Mouse (Mus musculus) adrenal gland, postnatal 4 days (tissue): ENCODE results near the gene Optn. TPM values are rescaled to one million over a fixed set of nuclear protein-coding genes. Genes with fewer than 3 reads are reported as not detected.

Experiments used
- DNase-seq, 2 experiments: peaks; one replicate each; pipeline ENCODE4 v3.0.0; 2021 to 2022; ENCODE audit warnings: low spot score in 2 of 2, mixed read lengths in 2 of 2
- total RNA-seq, 2 experiments: library from RNA; stranded (reverse); gene quantifications; 2 replicates each; pipeline ENCODE4 v1.2.3; 2021

Optn gene
- total RNA-seq, 2 experiments from 2014 or later = 37.0 to 40.4 TPM

DNA sequence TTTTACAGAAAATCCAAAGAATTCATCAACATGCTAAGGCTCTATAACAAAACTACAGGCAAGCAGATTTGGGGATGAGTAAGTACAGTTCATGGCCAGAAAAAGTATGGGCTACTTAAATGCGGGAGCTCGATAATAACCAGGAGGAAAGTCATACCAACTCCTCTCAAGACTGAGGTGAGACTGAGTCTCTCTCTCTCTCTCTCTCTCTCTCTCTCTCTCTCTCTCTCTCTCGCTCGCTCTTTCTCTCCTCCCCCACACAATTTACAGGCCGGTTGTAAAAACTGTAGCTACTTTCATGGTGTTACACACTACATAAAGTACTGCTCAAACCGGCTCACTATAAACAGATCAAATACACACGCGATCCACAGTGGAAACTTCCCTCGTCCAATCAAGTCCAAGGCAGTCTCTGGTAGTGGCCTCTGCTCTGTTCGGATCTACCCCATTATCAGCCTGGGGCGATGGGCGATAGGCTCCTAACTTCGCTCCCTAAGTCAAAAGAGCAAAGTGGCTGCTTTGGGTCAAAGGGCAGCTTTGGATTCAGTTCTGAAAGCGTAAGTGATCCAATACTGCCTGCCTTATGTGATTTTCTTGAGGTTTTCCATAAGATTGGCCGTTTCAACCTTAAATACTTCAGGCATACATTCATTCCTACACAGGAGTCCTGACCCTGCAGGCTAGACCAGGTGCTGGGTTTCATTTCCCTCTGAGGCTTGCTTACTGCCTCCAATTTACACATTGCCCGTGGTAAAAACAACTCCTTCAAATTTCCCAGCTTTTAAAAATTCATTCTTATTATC is 1.2 kb downstream of the Optn start:
- DNase-seq = no peak

DNA sequence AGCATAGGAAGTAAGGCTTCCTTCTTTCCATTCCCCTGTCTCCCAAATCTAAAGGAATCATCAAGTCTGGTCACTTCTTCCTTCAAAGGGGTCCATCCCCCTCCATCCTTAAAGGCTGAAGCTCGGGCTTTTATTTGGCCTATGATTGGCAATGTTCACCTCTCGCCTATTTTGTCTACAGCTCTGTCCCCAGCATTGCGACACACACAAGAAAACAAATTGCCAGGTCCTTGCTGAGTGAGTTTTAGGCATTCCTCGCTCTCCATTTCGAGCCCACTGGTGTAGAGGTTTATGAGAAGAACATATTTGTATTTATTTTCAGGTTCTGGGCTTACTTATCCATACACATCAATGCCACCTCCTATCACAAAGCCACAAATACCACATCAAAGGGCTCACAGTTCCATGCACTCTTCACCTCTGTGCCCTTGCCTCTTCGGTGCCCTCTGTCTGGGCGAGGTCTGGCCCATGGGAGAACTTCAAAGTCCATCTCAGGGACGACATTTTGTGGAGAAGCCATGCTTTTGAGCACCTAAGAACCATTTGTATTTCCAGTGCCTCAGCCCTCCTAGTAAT is 2.6 kb downstream of the Optn start:
- no peak for DNase-seq

DNA sequence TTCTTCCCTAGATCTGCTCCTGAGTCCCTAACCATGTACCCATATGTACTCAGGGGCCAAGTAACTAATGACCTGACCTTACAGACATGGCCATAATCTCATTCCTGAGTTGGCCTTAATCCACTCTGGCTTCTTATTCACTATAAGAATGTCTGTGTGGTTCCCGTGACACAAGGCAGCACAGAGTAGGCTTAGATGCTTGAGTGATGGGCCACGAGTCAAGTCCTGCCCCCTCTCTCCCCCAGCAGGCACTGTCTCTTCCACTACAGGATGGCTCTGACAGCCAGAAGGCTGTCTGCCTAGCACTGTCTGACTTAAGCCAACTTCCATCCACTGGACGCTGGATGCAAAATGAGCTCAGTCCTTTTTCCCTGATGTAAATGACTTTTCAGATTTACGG is 3.9 kb downstream of the Optn start:
- no peak for DNase-seq

DNA sequence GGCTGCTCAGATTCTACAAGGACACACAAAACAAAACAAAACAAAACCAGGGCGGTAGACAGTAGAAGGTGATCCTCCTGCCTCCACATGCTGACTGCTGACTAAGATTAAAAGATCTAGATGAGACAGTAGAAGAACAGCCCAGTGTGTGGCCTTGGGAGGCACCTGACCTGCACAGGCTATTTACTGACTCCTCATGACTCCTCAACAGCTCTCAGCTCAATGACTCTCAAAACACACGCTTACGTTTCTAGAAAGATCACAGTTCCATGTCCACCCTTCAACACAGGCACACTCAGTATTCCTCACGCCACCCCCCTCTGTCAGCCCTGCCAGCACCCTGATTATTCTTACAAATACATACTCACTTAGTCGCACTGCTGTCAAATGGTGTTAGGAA is 5.4 kb downstream of the Optn start:
- no peak for DNase-seq

DNA sequence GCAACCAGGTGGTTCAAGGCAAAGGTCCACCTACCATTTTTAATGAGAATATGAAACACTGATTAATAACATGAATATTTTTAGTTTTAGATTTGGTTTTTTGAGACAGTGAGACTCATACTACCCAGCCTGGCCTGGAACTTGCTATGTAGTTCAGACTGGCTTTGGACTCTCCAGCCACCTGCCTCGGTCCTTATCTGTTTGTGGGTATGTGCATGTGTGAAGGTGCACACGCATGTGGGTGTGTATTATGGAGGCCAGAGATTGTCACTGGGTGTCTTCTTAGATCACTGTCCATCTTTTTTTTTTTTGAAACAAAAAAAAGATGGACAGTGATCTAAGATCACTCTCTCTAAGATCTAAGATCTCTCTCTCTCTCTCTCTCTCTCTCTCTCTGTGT is 13.3 kb downstream of the Optn start:
- no peak for DNase-seq

DNA sequence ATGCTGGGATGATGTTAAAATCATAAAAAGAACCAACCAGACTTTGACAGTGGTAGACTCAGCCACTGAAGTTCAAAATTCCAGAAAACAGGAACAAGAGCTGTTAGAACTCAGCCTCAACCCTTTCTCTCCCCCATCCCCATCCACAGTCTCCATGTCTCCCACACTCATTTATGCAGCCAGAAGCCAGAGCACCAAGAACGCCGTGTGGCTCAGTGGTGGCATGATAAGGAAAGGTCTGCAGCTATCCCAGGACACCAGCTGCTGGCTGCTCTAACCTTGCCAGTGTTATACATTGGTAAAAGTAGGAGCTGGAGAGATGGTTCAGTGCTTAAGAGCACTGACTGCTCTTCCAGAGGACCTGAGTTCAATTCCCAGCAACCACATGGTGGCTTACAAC is 16.8 kb downstream of the Optn start:
- DNase-seq = no peak

DNA sequence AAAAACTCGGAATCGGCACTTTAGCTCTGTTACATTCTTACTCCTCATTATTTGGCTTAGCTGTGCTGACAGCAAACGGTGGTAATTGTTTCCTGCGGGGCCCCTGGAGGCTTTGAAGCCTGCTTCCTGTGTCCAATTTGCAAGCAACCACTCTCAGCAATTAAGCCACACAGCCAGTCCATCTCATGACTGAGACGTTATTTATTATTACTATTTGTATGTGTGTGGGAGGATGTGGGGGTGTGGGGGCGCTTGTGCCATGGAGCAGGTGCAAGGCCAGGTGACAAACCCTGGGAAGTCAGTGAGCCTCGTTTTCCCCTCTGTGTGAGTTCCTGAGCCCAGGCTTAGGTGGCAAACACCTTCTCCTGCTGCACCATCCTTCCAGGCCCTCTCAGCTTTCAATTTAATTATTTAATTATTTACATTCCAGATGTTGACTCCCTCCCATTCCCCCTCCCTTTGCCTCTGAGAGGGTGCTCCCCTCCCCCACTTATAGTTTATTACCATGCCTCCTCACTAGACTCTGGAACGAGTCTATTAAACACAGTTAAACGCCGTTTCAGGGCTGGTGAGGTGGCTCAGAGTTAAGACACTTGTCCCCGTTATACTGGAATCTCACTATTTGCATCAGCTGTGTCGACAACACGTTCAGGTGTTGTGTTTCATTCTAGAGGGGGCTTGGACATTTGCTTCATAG is 18.4 kb downstream of the Optn start:
- no peak for DNase-seq

DNA sequence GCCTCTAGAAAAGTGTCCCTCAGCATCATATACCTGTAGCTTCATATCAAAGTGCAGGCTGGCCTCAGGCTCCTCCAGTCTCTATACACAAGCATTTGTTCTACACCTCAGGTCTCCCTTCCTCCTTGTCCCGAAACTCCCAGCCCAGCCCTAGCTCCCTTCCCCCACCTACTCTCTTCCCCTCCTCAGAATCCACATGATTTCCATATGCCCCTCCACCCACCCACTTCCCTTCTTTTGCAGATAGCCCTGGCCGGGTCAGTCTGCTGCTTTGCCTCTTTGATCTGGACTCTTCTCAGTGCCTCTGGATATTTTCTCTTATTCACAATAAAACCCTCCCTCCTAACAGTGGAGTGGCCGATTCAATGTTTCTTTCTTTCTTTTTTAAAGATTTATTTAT is 19.5 kb downstream of the Optn start:
- no peak for DNase-seq

DNA sequence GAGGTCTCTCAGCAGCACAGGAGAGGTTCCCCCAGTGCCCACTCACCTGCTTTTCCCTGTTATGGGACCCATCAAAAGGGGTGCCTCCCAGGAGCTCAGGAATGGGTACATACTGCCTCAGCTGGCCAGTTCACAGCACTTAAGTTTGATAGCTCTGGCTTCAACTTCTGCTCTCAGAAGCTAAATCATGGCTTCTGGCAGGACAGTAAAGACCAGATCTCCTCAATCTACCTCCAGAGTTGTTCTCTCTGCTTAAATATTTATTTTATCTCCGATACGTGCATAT is 20.4 kb downstream of the Optn start:
- no peak for DNase-seq

DNA sequence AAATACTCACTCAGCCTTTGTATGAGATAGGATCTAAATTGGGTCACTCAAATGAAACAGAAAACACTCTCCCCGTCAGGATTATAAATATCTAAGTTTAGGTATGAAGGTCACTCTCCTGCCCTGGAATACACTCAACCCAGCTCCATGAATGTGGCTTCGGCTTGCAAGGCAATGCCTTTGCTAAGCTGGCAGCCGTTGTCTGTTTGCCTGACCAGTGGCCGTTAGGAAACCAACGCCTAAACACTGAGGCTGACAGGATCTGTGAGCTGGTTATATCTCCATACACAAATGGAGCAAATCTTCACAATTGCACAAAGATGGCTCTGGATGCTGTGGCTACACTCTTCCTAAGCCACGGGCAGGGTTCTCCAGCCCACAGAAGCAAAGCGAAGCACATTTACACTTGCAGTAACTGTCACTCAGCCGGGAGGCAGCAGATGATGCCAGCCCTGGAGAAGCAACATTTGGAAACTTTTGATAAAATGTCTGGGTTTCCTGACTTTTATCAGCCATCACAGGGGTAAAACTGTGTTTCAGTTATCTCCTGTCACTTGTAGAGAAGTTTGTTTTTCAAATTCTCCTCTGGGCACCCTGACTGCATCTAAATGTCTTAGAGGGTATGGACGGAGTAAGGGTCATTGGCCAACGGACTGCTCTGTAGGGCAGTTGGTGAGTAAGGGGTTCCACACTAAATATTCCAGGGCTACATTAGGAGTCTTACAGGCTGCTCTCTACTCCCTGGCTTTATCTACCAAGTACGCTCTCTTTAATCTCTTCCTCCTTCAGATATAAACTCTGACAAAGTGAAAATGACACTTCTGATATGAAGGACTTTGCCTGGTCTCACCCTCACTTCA is 21.0 kb downstream of the Optn start:
- DNase-seq = no peak

DNA sequence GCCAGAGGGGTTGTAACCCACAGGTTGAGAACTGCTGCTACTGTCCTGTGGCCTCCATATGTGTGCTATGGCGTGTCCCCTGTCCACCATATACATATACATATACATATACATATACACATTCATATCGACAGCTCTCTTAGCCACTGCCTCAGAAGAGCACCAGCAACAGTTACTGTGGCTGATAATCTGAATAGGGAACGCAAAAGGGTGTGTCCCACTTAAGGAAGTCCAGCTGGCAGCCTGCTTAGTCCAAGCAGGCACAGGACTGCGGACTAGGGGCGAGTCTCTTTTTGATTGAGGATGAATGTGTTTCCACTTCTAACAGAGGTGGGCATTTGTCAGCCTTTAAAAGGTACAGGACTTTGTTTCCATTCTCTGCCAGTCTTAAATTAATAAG is 22.0 kb downstream of the Optn start:
- DNase-seq = no peak

DNA sequence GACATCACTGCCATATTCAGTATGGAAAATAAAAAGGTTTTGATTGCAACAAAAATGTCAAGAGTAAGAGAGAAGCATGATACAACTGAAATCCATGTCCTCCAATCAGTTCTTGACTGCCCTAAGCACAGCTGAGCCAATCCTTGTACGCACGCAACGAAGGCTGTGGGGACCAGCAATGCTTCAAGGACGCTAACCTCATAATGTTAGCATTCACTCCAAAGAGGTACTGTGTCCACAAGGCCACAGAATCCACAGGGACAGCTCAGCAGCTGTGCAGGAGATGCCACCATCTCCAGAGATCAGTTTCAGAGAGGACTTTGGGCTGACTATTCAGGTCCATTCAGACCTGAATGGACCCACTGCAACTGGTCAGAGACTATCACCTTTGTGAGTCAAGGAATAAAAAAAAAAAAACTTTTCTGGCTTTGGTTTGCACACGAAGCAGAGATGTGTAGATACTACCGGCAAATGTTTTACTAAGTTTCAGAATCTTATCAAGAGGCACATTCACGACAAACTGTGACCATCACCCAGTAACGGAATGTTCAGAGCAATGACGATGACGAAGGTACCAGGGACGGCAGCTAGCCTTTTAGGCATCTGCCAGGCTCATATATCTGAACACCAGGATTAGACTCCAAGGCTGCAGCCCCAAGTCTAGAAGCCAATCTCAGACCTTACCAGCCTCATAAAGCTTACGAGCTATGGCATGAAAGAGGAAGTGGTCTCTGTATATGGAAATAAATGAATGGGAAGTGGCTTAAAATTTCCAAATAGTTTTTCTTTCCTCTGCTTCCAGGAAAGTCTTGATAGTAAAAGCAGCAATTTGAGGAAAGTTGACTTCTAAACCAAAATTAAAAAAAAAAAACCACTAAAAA is 23.3 kb downstream of the Optn start:
- no peak for DNase-seq

DNA sequence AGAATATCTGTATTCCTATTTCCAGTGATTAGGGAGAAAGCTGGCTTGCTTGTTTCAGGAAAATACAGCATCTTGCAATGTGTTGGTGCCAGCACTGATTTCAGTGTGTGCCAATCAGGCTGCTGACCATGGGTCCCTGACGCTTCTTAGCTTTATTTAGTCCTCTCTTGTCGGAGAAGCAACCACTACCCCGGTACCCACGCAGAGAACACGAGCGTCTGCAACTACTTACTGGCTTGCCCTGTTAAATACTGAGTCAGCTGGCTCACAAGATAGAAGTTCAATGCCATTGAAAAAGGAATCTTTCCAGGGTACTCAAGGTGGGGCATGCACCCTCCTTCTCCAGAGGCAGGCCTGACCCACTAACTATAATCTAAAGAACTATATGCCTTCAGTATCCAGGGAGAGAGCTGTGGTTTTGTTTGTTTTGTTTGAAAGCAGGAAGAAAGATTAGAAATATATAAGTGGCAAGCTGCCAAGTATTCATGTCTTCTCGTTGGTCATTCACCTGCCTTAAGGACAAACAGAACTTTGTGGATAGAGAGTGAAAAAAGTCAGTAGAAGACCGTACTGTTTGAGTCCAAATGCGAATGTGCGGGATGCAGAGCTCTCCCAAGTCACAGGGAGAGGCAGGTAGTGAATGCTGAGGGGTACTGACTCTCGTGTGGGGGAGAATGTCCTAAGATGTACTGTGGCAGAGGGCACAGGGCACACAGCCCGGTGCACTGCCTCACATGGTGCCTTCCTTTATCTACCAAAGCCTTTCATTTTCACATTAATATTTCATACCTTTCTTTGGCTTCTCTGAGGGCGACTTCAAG is 24.3 kb downstream of the Optn start:
- DNase-seq = no peak

DNA sequence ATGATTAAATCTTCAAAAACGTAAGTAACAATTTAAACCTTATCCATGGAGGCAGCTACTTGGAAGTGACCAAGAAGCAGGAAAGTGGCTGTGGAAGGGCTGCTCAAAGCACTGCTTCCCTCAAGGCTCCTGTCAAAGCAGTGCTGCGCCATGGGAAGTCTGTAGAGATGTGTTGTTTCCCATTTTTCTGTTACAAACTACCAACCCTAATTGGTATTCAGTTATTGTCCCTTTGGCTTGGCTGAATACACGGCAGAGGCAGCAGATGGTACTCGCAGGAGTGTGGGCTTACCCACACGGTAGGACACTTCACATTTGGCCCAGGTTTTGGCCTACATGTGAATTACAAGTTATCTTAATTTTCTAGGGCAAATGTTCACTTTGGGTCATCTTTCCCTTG is 25.5 kb downstream of the Optn start:
- no peak for DNase-seq

DNA sequence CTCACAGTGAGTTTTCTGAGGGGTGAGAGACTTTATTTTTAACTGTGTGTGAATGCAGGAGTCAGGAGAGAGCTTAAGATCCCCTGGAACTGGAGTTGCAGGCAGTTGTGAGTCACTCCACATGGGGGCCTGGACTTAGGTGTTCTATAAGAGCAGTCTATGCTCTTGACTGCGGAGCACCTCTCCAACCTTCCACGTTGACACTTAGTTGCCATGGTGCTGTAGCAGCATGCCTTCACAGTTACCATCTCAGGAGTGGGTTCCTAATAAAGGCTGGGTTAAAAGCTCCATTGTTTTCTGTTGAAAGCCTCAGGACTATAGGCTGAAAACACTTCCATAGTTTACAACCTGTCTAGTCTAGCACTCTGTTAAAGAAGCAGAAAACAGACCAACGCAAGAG is 26.5 kb downstream of the Optn start:
- no peak for DNase-seq

DNA sequence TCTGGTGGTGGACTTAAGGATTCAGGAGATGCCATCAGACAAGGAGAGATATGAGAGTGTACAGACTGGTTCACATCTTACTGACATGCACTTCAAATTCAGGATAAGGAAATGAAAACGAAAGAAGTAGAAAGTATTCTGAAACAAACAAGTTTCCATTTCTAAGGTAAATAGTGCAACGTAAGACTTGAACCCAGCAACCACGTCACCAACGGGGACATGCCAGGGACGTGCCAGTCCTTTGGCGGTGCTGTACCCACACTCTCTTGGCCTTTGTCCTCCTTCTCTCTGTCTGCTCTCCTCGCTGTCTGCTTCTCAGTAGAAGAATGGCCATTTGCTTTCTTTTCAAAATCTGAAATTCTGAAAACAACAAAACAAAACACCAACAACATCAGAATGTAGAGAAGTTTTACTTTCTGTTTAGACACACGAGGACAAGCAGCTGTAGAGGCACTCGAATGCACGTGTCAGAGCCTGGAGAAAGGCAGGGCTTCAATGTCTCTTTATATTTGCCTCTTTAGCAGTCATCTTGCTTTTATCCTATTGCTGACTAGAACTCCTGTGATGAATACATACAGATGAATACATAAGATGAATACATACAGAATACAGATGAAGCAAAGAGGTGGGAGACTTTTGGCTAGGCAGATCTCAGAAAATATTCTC is 27.3 kb downstream of the Optn start:
- DNase-seq = no peak

DNA sequence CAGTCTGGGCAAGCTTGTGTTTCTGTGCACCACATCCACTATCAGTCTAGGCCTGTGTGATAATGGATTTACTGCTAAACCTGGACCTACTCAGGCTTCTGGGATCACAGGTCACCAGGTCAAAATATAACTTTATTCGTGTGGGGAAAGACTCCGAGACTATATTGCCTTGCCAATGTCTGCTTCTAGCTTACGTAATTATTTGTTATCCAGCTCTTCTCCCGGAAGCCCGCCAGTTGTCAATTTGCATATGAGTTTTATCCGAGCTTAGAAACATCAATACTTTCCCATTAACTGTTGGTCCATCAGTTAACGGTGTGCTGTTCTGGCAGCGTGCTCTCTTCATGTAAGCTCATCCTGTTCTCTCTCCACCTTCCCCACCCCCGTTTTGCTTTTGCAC is 28.6 kb downstream of the Optn start:
- no peak for DNase-seq

DNA sequence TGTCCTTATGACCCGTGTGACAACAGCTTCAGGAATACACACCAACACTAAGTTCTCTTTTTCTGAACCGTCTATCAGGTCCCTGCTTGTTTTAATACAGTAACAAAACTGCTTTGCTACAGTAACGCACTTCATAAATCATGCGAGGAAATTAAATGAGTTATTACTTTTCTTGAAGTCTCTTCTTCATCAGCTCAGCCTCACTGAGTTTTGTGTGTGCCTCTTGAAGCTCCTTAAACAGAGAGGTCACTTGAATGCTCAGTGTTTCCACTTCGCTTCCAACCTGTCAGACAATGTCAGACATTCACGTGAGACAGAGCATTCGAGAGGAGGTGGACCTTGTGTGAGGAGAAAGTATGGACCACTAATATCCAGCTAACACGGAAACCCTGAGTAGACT is 29.1 kb downstream of the Optn start:
- DNase-seq = no peak
